Mouse (Mus musculus): Measurements from ENCODE around the gene Cd37. TPM values are rescaled to one million over a fixed set of nuclear protein-coding genes. Genes with fewer than 3 reads are reported as not detected.

The Cd37 gene
- 173 and 185 TPM in 2 replicates for polyA plus RNA-seq (2012)

GRCm38 (mm10) chr7:45238723-45239496, at the start of gene Cd37:
Cd37 (minus strand) TSS chr7:45239115.

GRCm38 (mm10) chr7:45277136-45277760, 38.3 kb upstream of the Cd37 start, which contains the start of gene Slc6a21:
Slc6a21 (plus strand) TSS chr7:45277513.

GRCm38 (mm10) chr7:45240633-45241388, 1.9 kb upstream of the Cd37 start, which contains the start of gene Slc6a16:
Slc6a16 (plus strand) TSS chr7:45241085.

GRCm38 (mm10) chr7:45215673-45216441, 23.1 kb downstream of the Cd37 start, which contains the start of gene Tead2:
Tead2 (plus strand) TSS chr7:45215753.

GRCm38 (mm10) chr7:45211851-45212251, 27.1 kb downstream of the Cd37 start, which contains the start of gene Dkkl1:
Dkkl1 (minus strand) TSS chr7:45212147.

GRCm38 (mm10) chr7:45204380-45205143, 34.4 kb downstream of the Cd37 start, which contains the start of gene Ccdc155:
Ccdc155 (minus strand) TSS chr7:45204892.

Other genes with a start within 250 kb of the Cd37 start
- 112 and 119 TPM in 2 replicates for gene Irf3, start 241.5 kb downstream of the Cd37 start, polyA plus RNA-seq (2012)
- gene Bcl2l12, start 240.4 kb downstream of the Cd37 start, polyA plus RNA-seq (2012): 131 and 163 TPM in 2 replicates
- gene Scaf1, start 222.8 kb downstream of the Cd37 start, polyA plus RNA-seq (2012): 185 and 198 TPM in 2 replicates
- gene Rras, start 221.2 kb downstream of the Cd37 start, polyA plus RNA-seq (2012): 4.0 TPM in 2 replicates
- 95.4 and 117 TPM in 2 replicates for gene Prr12, start 186.2 kb downstream of the Cd37 start, polyA plus RNA-seq (2012)
- 144 and 165 TPM in 2 replicates for gene Nosip, start 176.7 kb downstream of the Cd37 start, polyA plus RNA-seq (2012)
- 38.8 and 40.5 TPM in 2 replicates for gene Prrg2, start 176.4 kb downstream of the Cd37 start, polyA plus RNA-seq (2012)
- gene Rcn3, start 146.9 kb downstream of the Cd37 start, polyA plus RNA-seq (2012): 36.5 and 65.0 TPM in 2 replicates
- gene Fcgrt, start 135.3 kb downstream of the Cd37 start, polyA plus RNA-seq (2012): 7.5 and 10.0 TPM in 2 replicates
- gene Rps11, start 114.7 kb downstream of the Cd37 start, polyA plus RNA-seq (2012): 210 and 224 TPM in 2 replicates
- 4,327 and 5,290 TPM in 2 replicates for gene Rpl13a, start 110.4 kb downstream of the Cd37 start, polyA plus RNA-seq (2012)
- 0.12 and 0.16 TPM in 2 replicates for gene Gm45713, start 102.9 kb downstream of the Cd37 start, polyA plus RNA-seq (2012)
- gene Flt3l, start 102.7 kb downstream of the Cd37 start, polyA plus RNA-seq (2012): 15.4 and 21.4 TPM in 2 replicates
- 67.8 and 81.0 TPM in 2 replicates for gene Pih1d1, start 84.8 kb downstream of the Cd37 start, polyA plus RNA-seq (2012)
- gene Aldh16a1, start 84.5 kb downstream of the Cd37 start, polyA plus RNA-seq (2012): 162 and 165 TPM in 2 replicates
- gene Slc17a7, start 75.2 kb downstream of the Cd37 start, polyA plus RNA-seq (2012): 0.11 and 0.15 TPM in 2 replicates
- gene Gfy, start 59.5 kb downstream of the Cd37 start, polyA plus RNA-seq (2012): 0.16 and 0.29 TPM in 2 replicates
- not detected in 2 replicates for gene Pth2, start 58.1 kb downstream of the Cd37 start, polyA plus RNA-seq (2012)
- 0.56 and 1.3 TPM in 2 replicates for gene Ccdc155, start 34.2 kb downstream of the Cd37 start, polyA plus RNA-seq (2012)
- 14.7 and 21.4 TPM in 2 replicates for gene Dkkl1, start 27.0 kb downstream of the Cd37 start, polyA plus RNA-seq (2012)
- 0.82 and 2.2 TPM in 2 replicates for gene Tead2, start 23.4 kb downstream of the Cd37 start, polyA plus RNA-seq (2012)
- not detected in 2 replicates for gene Slc6a16, start 2.0 kb upstream of the Cd37 start, polyA plus RNA-seq (2012)
- 0.09 TPM in 1 of 2 replicates, not detected in the other for gene Slc6a21, start 38.4 kb upstream of the Cd37 start, polyA plus RNA-seq (2012)
- gene Trpm4, start 94.7 kb upstream of the Cd37 start, polyA plus RNA-seq (2012): 3.3 and 5.4 TPM in 2 replicates
- not detected in 2 replicates for gene Hrc, start 96.2 kb upstream of the Cd37 start, polyA plus RNA-seq (2012)
- 0.56 TPM in 2 replicates for gene Ppfia3, start 127.9 kb upstream of the Cd37 start, polyA plus RNA-seq (2012)
- 2.3 and 2.6 TPM in 2 replicates for gene Lin7b, start 131.5 kb upstream of the Cd37 start, polyA plus RNA-seq (2012)
- gene Snrnp70, start 156.6 kb upstream of the Cd37 start, polyA plus RNA-seq (2012): 920 and 1,244 TPM in 2 replicates
- 0.04 and 0.28 TPM in 2 replicates for gene Kcna7, start 166.5 kb upstream of the Cd37 start, polyA plus RNA-seq (2012)
- gene Ntf5, start 174.6 kb upstream of the Cd37 start, polyA plus RNA-seq (2012): 0.04 TPM in 1 of 2 replicates, not detected in the other
- gene Lhb, start 181.7 kb upstream of the Cd37 start, polyA plus RNA-seq (2012): 0.11 TPM in 1 of 2 replicates, not detected in the other
- 28.3 and 36.5 TPM in 2 replicates for gene Gys1, start 195.7 kb upstream of the Cd37 start, polyA plus RNA-seq (2012)
- gene Ruvbl2, start 199.0 kb upstream of the Cd37 start, polyA plus RNA-seq (2012): 407 and 425 TPM in 2 replicates
- gene Ftl1, start 220.8 kb upstream of the Cd37 start, polyA plus RNA-seq (2012): 3,550 and 4,748 TPM in 2 replicates
- gene Bax, start 227.8 kb upstream of the Cd37 start, polyA plus RNA-seq (2012): 188 and 194 TPM in 2 replicates
- 0.05 TPM in 1 of 2 replicates, not detected in the other for gene Tulp2, start 242.8 kb upstream of the Cd37 start, polyA plus RNA-seq (2012)
- gene Gm45808, start 247.7 kb upstream of the Cd37 start, polyA plus RNA-seq (2012): not detected in 2 replicates
- 4.6 TPM in 2 replicates for gene Dhdh, start 249.7 kb upstream of the Cd37 start, polyA plus RNA-seq (2012)

Measured in megakaryocyte-erythroid progenitor cell, adult 5 weeks (primary cell).